Mouse (Mus musculus) heart, postnatal 0 days (tissue): Measurements from ENCODE around the gene Hlx.

Experiments used
- CTCF ChIP-seq: IDR thresholded peaks from 2 replicates; pipeline ENCODE4 v1.5.1; 2016; ENCODE audit warnings: antibody characterized with exemption, control low read depth, low read depth
- EP300 ChIP-seq: IDR thresholded peaks from 2 replicates; pipeline ENCODE4 v1.6.1; 2016; ENCODE audit warnings: antibody characterized with exemption, low read depth

DNA sequence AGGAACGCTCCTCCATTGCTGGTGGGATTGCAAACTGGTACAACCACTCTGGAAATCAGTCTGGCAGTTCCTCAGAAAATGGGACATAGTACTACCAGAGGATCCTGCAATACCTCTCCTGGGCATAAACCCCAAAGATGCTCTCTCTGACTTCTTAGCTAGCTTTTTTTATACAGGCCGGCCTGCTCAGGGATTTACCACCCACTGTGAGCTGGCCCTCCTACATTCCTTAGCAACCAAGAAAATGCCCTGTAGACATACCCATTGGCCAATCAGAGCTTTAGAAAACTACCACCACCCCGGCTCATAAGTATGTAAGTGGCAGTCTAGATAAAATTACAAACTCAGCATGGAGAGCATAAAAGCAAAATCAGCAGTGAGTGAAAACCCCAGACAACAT lies 27.5 kb downstream of the Hlx start:
- TF ChIP-seq EP300 (no peak), CTCF (no peak)
